Mouse (Mus musculus): ENCODE results near the gene Ripply1.
A peak's percentile ranks its signal among the peaks of the same experiment; 100 is the strongest.
"Not testable (repeated sequence)": the region's sequence is repeated elsewhere in the genome, so short reads cannot be mapped to it uniquely, and the experiment has no call there.

The Ripply1 gene

GRCm38 (mm10) chrX:139780988-139781387 lies 1.2 kb downstream of the Ripply1 start:
- DNase-seq (ENCODE audit: low spot score), result no peak

GRCm38 (mm10) chrX:139779401-139779800 lies 2.8 kb downstream of the Ripply1 start:
- no peak for DNase-seq (ENCODE audit: low spot score)

GRCm38 (mm10) chrX:139778886-139779285 lies 3.3 kb downstream of the Ripply1 start:
- no peak for DNase-seq (ENCODE audit: low spot score)

GRCm38 (mm10) chrX:139777357-139777756 lies 4.8 kb downstream of the Ripply1 start:
- no peak for DNase-seq (ENCODE audit: low spot score)

- no peak for DNase-seq (ENCODE audit: low spot score)
Observed at GRCm38 (mm10) chrX:139775084-139775612, 7.0 kb downstream of the Ripply1 start.

- no peak for DNase-seq (ENCODE audit: low spot score)
Observed at GRCm38 (mm10) chrX:139774309-139775083, 7.7 kb downstream of the Ripply1 start.

- no peak for DNase-seq (ENCODE audit: low spot score)
Observed at GRCm38 (mm10) chrX:139769975-139770637, 12.0 kb downstream of the Ripply1 start.

- DNase-seq (ENCODE audit: low spot score), result no peak
Observed at GRCm38 (mm10) chrX:139762546-139762945, 19.6 kb downstream of the Ripply1 start.

- DNase-seq (ENCODE audit: low spot score), result not testable (repeated sequence)
Observed at GRCm38 (mm10) chrX:139758634-139759033, 23.5 kb downstream of the Ripply1 start.

- DNase-seq (ENCODE audit: low spot score), result peak; percentile 10
Observed at GRCm38 (mm10) chrX:139751855-139752254, 30.3 kb downstream of the Ripply1 start.

GRCm38 (mm10) chrX:139737066-139737465 lies 45.1 kb downstream of the Ripply1 start:
- no peak for DNase-seq (ENCODE audit: low spot score)

GRCm38 (mm10) chrX:139730541-139730940 lies 51.6 kb downstream of the Ripply1 start:
- no peak for DNase-seq (ENCODE audit: low spot score)

Measured in urinary bladder, postnatal 10 days (tissue).